Mouse (Mus musculus) myocyte (in vitro differentiated cells): ENCODE data around the gene Herc4.

Source experiments
- CEBPB ChIP-seq: IDR thresholded peaks from 2 replicates; pipeline ENCODE4 v1.6.1; 2011; ENCODE audit warnings: mild to moderate bottlenecking, moderate library complexity; ENCODE audit not compliant: poor library complexity, insufficient read depth, severe bottlenecking
- E2F4 ChIP-seq: IDR thresholded peaks from one replicate; pipeline ENCODE4 v1.6.1; 2011; ENCODE audit warnings: mild to moderate bottlenecking, control low read depth, moderate library complexity; ENCODE audit not compliant: insufficient read depth
- MAX ChIP-seq: IDR thresholded peaks from one replicate; pipeline ENCODE4 v1.6.1; 2011; ENCODE audit warnings: low read depth, mild to moderate bottlenecking, control low read depth
- MYOD1 ChIP-seq, 3 experiments: IDR thresholded peaks; one replicate each; pipeline ENCODE4 v1.6.1; 2011; ENCODE audit warnings: control low read depth in 2 of 3, low read depth in 2 of 3, mild to moderate bottlenecking in 2 of 3, moderate library complexity in 1 of 3; ENCODE audit not compliant: insufficient read length in 2 of 3, control insufficient read depth in 1 of 3
- POLR2A ChIP-seq: IDR thresholded peaks from one replicate; pipeline ENCODE4 v1.6.1; 2011; ENCODE audit warnings: low read depth, mild to moderate bottlenecking, control low read depth, moderate library complexity; ENCODE audit not compliant: insufficient read length
- REST ChIP-seq: IDR thresholded peaks from one replicate; pipeline ENCODE4 v1.6.1; 2011; ENCODE audit warnings: mild to moderate bottlenecking, control low read depth, moderate library complexity; ENCODE audit not compliant: insufficient read depth, insufficient read length
- SRF ChIP-seq: IDR thresholded peaks from one replicate; pipeline ENCODE4 v1.6.1; 2011; ENCODE audit warnings: low read depth; ENCODE audit not compliant: control insufficient read depth, insufficient read length
- TCF12 ChIP-seq: IDR thresholded peaks from one replicate; pipeline ENCODE4 v1.6.1; 2011; ENCODE audit warnings: mild to moderate bottlenecking, control low read depth; ENCODE audit not compliant: poor library complexity, insufficient read depth, severe bottlenecking
- USF1 ChIP-seq: IDR thresholded peaks from one replicate; pipeline ENCODE4 v1.6.1; 2011; ENCODE audit warnings: low read depth, mild to moderate bottlenecking, control low read depth, moderate library complexity

DNA sequence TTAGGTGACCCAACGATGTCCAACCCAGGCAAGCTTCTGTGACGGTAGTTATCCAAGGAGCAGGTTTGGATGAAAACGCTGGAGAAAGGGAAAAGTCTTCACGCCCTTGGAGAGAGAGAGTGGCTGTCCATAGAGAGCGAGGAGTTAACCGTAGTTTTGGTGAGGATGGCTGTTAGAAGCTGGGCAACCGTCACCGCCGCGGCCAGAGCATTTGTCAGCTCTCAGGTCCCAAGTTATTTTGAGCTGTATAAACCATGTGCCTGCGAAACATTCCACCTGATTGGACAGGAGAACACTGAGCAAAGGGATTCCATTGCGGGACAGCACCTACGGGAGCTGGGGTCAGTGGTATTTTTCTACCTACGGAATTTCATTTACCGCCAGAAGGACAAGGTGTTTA, 39.9 kb upstream of the Herc4 start, which contains the start of gene Mypn:
- TF ChIP-seq POLR2A, result no peak
- TF ChIP-seq E2F4, result no peak
- TF ChIP-seq MAX, result no peak
- TF ChIP-seq MYOD1 (IDR thresholded peaks at IDR 0.05; ENCODE audit: control insufficient read depth in 1 of 3, insufficient read length in 2 of 3, low read depth in 2 of 3), result no peak
- TF ChIP-seq TCF12, result no peak
- no peak for TF ChIP-seq SRF
- no peak for TF ChIP-seq REST
- no peak for TF ChIP-seq USF1
- no peak for TF ChIP-seq CEBPB
